Mouse (Mus musculus): ENCODE measurements around the gene Gm20388.

GRCm38 (mm10) chr8:120744448-120744847, 833.8 kb downstream of the Gm20388 start:
- no peak for TF ChIP-seq CTCF (IDR thresholded peaks at IDR 0.05; ENCODE audit: low read depth)
- no peak for TF ChIP-seq EP300 (IDR thresholded peaks at IDR 0.05; ENCODE audit: low read depth)

Data from liver, embryonic 14.5 days (tissue).